Mouse (Mus musculus): ENCODE data around the gene 4921536K21Rik. TPM values are rescaled to one million over a fixed set of nuclear protein-coding genes. Genes with fewer than 3 reads are reported as not detected.
A peak's percentile ranks its signal among the peaks of the same experiment; 100 is the strongest.

Gene 4921536K21Rik
- 0.13 and 0.36 TPM in 2 replicates for polyA plus RNA-seq (2015; fragmentation: Nextera tagmentation; extraction: Ambion mirVana)

DNA sequence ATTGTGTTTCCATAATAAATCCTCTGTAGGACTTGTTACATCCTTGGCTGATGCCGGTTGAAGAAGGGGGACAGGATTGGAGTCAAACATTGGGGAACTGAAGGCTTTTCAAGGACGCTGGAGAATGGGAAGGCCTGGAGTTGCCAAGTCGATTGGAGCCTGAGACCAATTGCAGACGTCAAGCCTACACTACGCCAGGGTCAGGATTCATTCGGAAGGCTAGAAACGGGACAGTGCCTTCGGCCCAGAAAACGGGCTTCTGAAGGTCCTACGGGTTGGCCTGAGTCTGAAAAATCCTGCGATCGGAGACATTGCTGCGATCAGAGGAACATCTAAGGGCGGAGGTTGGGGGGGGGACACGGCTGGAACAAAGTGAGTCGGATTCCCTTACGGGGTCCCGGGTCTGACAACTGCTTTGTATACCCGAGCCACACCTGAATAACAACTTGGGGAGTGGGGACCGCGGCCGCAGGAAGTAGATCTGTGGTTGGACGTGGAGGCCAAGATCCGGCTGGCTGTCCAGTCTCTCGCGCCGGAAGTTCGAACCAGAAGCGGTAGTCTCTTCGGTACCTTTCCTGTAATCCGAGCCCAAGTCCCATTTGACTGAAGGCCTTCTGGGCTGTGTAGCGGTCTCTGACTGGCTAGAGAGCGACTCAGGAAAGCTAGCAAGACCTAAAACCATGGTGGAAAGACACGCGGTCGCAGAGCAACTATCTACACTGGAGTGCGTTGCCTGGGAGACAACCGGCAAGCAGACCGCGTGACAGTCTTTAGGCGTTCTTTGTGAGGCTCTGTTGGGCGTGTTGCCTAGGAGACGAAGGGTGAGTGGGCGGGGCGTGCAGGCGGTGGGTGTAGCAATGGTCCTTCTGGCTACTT is at the start of gene 4921536K21Rik, which contains the start of gene Dusp18:
TSS of gene 4921536K21Rik (minus strand) at position 693 of the 876 bp plus-strand sequence.
TSS of gene Dusp18 (plus strand) at position 835 of the 876 bp plus-strand sequence.
- no peaks in the 10 kb centered on the region for H3K4me1 ChIP-seq (ENCODE audit: control insufficient read depth, insufficient read depth, low read length)
- peak; percentile 96 for ATAC-seq (ENCODE audit: insufficient read depth, low FRiP score)
- 4% methylated on average over 46 of the region's 46 CpGs for WGBS
- H3K36me3 ChIP-seq (ENCODE audit: control insufficient read depth, insufficient read depth, low read length) = no peaks in the 10 kb centered on the region
- no peaks in the 10 kb centered on the region for H3K27me3 ChIP-seq (ENCODE audit: control insufficient read depth, insufficient read depth, low read length)
- H3K27ac ChIP-seq (ENCODE audit: low read length) = peak within 1 kb of the TSS; percentile 90
- peak within 1 kb of the TSS; percentile 75 for H3K9ac ChIP-seq (ENCODE audit: low read length)
- H3K4me2 ChIP-seq (ENCODE audit: low read depth, low read length) = peak within 1 kb of the TSS; percentile 89
- H3K9me3 ChIP-seq (replicated peaks; ENCODE audit: control insufficient read depth, low read length) = no peaks in the 10 kb centered on the region
- H3K4me3 ChIP-seq (replicated peaks; ENCODE audit: low read length) = peak within 1 kb of the TSS; percentile 56

DNA sequence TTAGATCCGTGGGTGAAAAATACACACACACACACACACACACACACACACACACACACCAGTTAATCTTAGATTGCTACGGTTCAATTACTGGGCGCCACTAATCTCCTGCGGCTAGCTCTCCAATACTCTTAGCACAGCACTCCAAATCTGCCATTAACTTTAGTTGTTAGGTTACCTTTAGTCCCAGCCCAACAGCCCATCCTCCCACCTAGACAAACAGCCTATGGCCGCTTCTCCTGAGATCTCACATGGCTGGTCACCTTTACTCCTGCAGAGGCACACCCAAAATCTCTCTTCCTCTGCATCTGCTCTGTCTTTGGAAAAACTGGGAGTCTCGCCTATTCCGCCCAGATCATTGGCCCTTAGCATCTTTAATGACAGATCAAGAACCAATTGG is 46.5 kb upstream of the 4921536K21Rik start:
- no peaks in the 10 kb centered on the region for H3K9me3 ChIP-seq (replicated peaks; ENCODE audit: control insufficient read depth, low read length)
- no peak overlapping the region for H3K27ac ChIP-seq (ENCODE audit: low read length)
- no peak overlapping the region for H3K9ac ChIP-seq (ENCODE audit: low read length)
- no peak overlapping the region for H3K4me3 ChIP-seq (replicated peaks; ENCODE audit: low read length)
- H3K36me3 ChIP-seq (ENCODE audit: control insufficient read depth, insufficient read depth, low read length) = no peaks in the 10 kb centered on the region
- H3K4me1 ChIP-seq (ENCODE audit: control insufficient read depth, insufficient read depth, low read length) = no peaks in the 10 kb centered on the region
- no peak for ATAC-seq (ENCODE audit: insufficient read depth, low FRiP score)
- H3K27me3 ChIP-seq (ENCODE audit: control insufficient read depth, insufficient read depth, low read length) = no peaks in the 10 kb centered on the region
- no peak overlapping the region for H3K4me2 ChIP-seq (ENCODE audit: low read depth, low read length)
- 79% methylated on average over 7 of the region's 7 CpGs for WGBS

DNA sequence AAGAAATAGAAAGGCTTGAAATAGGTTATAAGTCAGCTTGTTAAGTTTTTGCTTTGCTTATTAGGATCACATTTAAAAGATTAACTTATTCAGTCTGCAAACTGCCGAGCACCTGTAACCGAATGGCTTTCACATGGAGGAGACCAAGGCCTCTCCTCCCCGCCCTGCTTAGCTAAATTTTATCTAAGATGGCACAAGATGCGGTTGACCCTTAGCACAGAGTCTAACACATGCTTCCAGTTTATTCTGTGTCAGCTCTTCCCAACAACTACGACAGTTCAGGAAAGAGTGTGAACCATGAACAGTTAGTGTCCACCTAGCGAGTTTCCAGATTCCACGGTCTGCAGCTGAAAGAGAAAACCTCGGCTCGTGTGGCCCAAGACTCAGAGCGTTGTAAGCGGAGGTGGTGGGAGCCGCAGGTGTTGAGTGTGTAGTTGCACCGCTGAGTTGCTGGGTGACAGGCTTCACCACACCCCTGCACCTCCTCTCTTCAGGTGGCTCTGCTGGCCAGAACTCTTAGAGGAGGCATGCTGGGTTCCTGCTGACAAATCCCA is 42.5 kb upstream of the 4921536K21Rik start:
- Histone ChIP-seq H3K27me3 (ENCODE audit: control insufficient read depth, insufficient read depth, low read length) (no peaks in the 10 kb centered on the region), H3K4me2 (ENCODE audit: low read depth, low read length) (no peak overlapping the region), H3K27ac (ENCODE audit: low read length) (no peak overlapping the region), H3K36me3 (ENCODE audit: control insufficient read depth, insufficient read depth, low read length) (no peaks in the 10 kb centered on the region), H3K9ac (ENCODE audit: low read length) (no peak overlapping the region), H3K4me3 (replicated peaks; ENCODE audit: low read length) (no peak overlapping the region), H3K4me1 (ENCODE audit: control insufficient read depth, insufficient read depth, low read length) (no peaks in the 10 kb centered on the region), H3K9me3 (replicated peaks; ENCODE audit: control insufficient read depth, low read length) (no peaks in the 10 kb centered on the region)
- no peak for ATAC-seq (ENCODE audit: insufficient read depth, low FRiP score)
- WGBS = 67% methylated on average over 13 of the region's 13 CpGs

DNA sequence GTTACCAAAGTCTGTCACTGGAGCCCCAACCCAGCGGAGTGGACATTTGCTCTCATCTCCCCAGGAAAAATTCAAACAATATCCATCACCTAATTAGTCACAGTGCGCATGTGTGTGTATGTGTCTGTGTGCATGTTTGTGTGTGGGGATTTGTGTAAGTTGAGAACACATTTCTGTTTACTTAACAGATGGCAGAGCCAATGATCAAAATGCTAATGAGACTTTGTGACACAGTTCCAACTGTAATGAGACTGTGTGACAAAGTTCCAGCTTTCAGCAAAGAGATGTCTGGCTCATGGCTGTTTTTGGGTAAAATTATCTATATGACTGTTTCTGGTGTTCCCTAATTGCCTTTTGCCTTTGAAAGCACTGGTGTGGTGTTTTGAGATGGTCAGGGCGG is 41.4 kb upstream of the 4921536K21Rik start:
- WGBS = 89% methylated on average over 3 of the region's 3 CpGs
- H3K27ac ChIP-seq (ENCODE audit: low read length) = no peak overlapping the region
- ATAC-seq (ENCODE audit: insufficient read depth, low FRiP score) = no peak

DNA sequence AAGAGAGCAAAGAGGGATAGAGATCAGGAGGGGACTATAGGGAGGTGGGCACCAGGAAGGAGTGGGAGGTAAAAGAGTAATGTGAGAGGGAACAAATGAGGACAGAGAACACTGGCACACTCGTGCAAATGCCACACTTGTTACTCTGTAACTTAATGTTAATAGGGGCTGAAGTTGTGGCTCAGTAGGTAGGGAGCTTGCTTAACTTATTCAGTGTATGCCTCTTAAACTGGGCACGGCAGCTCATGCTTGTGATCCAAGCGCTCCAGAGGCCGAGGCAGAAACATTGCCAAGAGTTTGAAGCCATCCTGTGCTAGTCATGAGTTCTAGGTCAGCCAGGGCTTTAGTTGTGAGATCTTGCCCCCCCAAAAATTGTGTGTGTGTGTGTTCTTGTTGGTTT is 40.2 kb upstream of the 4921536K21Rik start:
- H3K4me2 ChIP-seq (ENCODE audit: low read depth, low read length) = no peak overlapping the region
- no peaks in the 10 kb centered on the region for H3K9me3 ChIP-seq (replicated peaks; ENCODE audit: control insufficient read depth, low read length)
- no peak overlapping the region for H3K4me3 ChIP-seq (replicated peaks; ENCODE audit: low read length)
- no peak overlapping the region for H3K27ac ChIP-seq (ENCODE audit: low read length)
- no peaks in the 10 kb centered on the region for H3K27me3 ChIP-seq (ENCODE audit: control insufficient read depth, insufficient read depth, low read length)
- no peak for ATAC-seq (ENCODE audit: insufficient read depth, low FRiP score)
- peaks cover 9% of the 10 kb centered on the region for H3K4me1 ChIP-seq (ENCODE audit: control insufficient read depth, insufficient read depth, low read length)
- H3K9ac ChIP-seq (ENCODE audit: low read length) = no peak overlapping the region
- no peaks in the 10 kb centered on the region for H3K36me3 ChIP-seq (ENCODE audit: control insufficient read depth, insufficient read depth, low read length)
- WGBS = 65% methylated on average over 4 of the region's 4 CpGs

More for the DNA sequence above, 41.4 kb upstream of the 4921536K21Rik start:
- H3K36me3 ChIP-seq (ENCODE audit: control insufficient read depth, insufficient read depth, low read length) = no peaks in the 10 kb centered on the region
- no peak overlapping the region for H3K4me3 ChIP-seq (replicated peaks; ENCODE audit: low read length)
- no peaks in the 10 kb centered on the region for H3K27me3 ChIP-seq (ENCODE audit: control insufficient read depth, insufficient read depth, low read length)
- no peaks in the 10 kb centered on the region for H3K9me3 ChIP-seq (replicated peaks; ENCODE audit: control insufficient read depth, low read length)
- H3K4me1 ChIP-seq (ENCODE audit: control insufficient read depth, insufficient read depth, low read length) = peaks cover 3% of the 10 kb centered on the region
- H3K4me2 ChIP-seq (ENCODE audit: low read depth, low read length) = no peak overlapping the region
- no peak overlapping the region for H3K9ac ChIP-seq (ENCODE audit: low read length)

DNA sequence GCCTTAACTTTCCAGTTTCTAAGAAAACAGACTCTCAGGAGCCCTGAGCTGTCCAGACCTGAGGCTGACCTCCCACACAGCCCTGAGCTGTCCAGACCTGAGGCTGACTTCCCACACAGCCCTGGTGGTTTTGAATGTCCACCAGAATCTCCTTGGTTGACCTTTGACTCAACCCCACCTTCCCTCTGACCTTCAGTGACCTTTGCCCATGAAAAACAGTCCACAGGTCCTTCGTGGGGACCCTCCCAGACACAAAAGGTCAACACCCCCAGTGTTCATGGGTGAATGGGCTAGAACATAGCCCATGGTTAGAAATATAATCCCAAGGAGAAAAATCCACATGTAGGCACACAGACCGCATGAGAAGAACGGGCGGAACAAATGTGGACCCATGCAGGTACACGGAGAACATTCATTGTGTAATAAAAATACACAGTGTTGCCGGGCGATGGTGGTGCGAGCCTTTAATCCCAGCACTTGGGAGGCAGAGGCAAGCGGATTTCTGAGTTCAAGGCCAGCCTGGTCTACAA is 38.9 kb upstream of the 4921536K21Rik start:
- Histone ChIP-seq H3K4me2 (ENCODE audit: low read depth, low read length) (no peak overlapping the region), H3K9me3 (replicated peaks; ENCODE audit: control insufficient read depth, low read length) (no peaks in the 10 kb centered on the region), H3K9ac (ENCODE audit: low read length) (no peak overlapping the region), H3K4me3 (replicated peaks; ENCODE audit: low read length) (no peak overlapping the region), H3K36me3 (ENCODE audit: control insufficient read depth, insufficient read depth, low read length) (no peaks in the 10 kb centered on the region), H3K27me3 (ENCODE audit: control insufficient read depth, insufficient read depth, low read length) (no peaks in the 10 kb centered on the region), H3K4me1 (ENCODE audit: control insufficient read depth, insufficient read depth, low read length) (peaks cover 9% of the 10 kb centered on the region), H3K27ac (ENCODE audit: low read length) (no peak overlapping the region)
- ATAC-seq (ENCODE audit: insufficient read depth, low FRiP score) = no peak
- WGBS = 93% methylated on average over 9 of the region's 9 CpGs

DNA sequence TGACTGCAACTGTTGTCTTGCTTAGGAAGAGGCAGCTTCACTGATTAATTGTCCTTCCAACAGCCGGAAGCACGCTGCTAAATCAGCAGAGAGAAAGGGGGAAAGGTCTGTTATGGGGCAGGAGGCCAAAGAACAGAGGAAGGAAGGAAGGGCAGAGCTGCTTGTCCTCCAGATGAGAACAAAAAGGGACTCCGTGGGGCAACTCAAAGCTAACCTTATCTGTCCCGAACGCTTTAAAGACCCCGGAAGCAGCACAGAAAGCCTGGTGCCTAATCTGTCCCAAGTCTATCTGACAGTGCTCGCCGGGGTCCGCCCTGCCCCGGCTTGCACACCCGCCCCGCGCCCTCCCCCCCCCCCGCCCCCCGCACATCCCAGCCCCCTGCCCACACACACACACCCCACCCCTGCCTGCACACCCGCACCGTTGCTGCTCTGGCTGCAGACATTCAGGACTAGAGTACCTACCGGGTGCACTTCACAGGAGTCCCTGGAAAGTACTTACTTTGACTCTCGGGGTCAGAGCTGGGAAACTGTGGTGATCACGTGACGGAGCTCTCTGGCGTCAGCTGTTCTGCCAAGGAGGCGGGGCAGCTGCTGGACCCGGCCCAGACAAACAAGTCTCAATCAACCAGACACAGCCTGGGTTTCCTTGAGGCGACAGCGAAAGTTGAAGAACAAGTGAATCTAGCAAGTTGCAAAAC is 36.8 kb upstream of the 4921536K21Rik start, which contains the start of gene Tcn2:
TSS of gene Tcn2 (minus strand) at position 649 of the 701 bp plus-strand sequence.
- WGBS = under 1% methylated on average over 22 of the region's 26 CpGs
- Histone ChIP-seq H3K4me2 (ENCODE audit: low read depth, low read length) (peak within 1 kb of the TSS; percentile 74), H3K9me3 (replicated peaks; ENCODE audit: control insufficient read depth, low read length) (no peaks in the 10 kb centered on the region), H3K36me3 (ENCODE audit: control insufficient read depth, insufficient read depth, low read length) (no peaks in the 10 kb centered on the region), H3K27ac (ENCODE audit: low read length) (no peak within 1 kb of the TSS), H3K4me1 (ENCODE audit: control insufficient read depth, insufficient read depth, low read length) (peaks cover 9% of the 10 kb centered on the region), H3K9ac (ENCODE audit: low read length) (peak within 1 kb of the TSS; percentile 72), H3K27me3 (ENCODE audit: control insufficient read depth, insufficient read depth, low read length) (no peaks in the 10 kb centered on the region), H3K4me3 (replicated peaks; ENCODE audit: low read length) (peak within 1 kb of the TSS; percentile 58)
- ATAC-seq (ENCODE audit: insufficient read depth, low FRiP score) = peak; percentile 90

DNA sequence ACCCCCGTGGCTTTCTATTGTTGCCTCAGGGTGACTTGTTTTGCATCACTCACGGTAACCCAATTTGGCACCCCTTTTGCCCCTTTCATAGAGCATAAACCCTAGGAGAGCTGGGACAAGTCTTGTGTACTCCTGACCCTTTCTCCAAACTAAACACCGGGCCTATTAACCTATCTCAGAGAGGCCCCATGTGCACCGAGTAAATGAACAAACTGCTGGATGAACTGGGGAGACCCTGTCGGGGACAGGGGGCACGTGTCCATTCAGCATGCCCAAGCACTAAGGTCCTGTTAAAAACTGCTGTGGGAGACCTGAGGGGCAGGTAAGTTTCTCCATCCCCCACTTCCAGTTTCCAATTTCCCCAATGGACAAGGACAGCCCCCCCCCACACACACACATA is 36.0 kb upstream of the 4921536K21Rik start:
- ATAC-seq (ENCODE audit: insufficient read depth, low FRiP score) = no peak
- 25% methylated on average over 6 of the region's 6 CpGs for WGBS

More for the DNA sequence above, 36.0 kb upstream of the 4921536K21Rik start:
- Histone ChIP-seq H3K4me3 (replicated peaks; ENCODE audit: low read length) (peak overlapping the region; percentile 58), H3K4me2 (ENCODE audit: low read depth, low read length) (peak overlapping the region; percentile 74), H3K9me3 (replicated peaks; ENCODE audit: control insufficient read depth, low read length) (no peaks in the 10 kb centered on the region), H3K27ac (ENCODE audit: low read length) (no peak overlapping the region), H3K27me3 (ENCODE audit: control insufficient read depth, insufficient read depth, low read length) (no peaks in the 10 kb centered on the region), H3K4me1 (ENCODE audit: control insufficient read depth, insufficient read depth, low read length) (peaks cover 9% of the 10 kb centered on the region), H3K36me3 (ENCODE audit: control insufficient read depth, insufficient read depth, low read length) (no peaks in the 10 kb centered on the region), H3K9ac (ENCODE audit: low read length) (peak overlapping the region; percentile 72)

Data from stomach, embryonic 16.5 days (tissue).